Mouse (Mus musculus) midbrain, embryonic 16.5 days (tissue): ENCODE measurements around the gene Anks1. TPM values are rescaled to one million over a fixed set of nuclear protein-coding genes. Genes with fewer than 3 reads are reported as not detected.

Source experiments
- ATAC-seq: fragments of 200-750 bp; cut with Nextera tagmentation; 2 replicates; pipeline ENCODE4 v1.8.0; 2017; ENCODE audit warnings: moderate TSS enrichment
- H3K27ac ChIP-seq: fragments of 300-500 bp; sonication (generic); 2 replicates; pipeline ENCODE4 v1.5.1; 2014; ENCODE audit warnings: mild to moderate bottlenecking, low read length, mixed read lengths
- H3K27me3 ChIP-seq: fragments of 300-500 bp; sonication (generic); 2 replicates; pipeline ENCODE4 v1.6.1; 2014; ENCODE audit warnings: low read depth, low read length, mixed read lengths; ENCODE audit not compliant: control insufficient read depth, insufficient read depth
- H3K36me3 ChIP-seq: fragments of 300-500 bp; sonication (generic); 2 replicates; pipeline ENCODE4 v1.6.1; 2014; ENCODE audit warnings: mild to moderate bottlenecking, low read length, moderate library complexity, mixed read lengths; ENCODE audit not compliant: control insufficient read depth, insufficient read depth
- H3K4me1 ChIP-seq: fragments of 300-500 bp; sonication (generic); 2 replicates; pipeline ENCODE4 v1.6.1; 2014; ENCODE audit warnings: mild to moderate bottlenecking, low read length, mixed read lengths; ENCODE audit not compliant: control insufficient read depth, insufficient read depth
- H3K4me2 ChIP-seq: fragments of 300-500 bp; sonication (generic); 2 replicates; pipeline ENCODE4 v1.6.1; 2014; ENCODE audit warnings: mild to moderate bottlenecking, low read length, mixed read lengths
- H3K4me3 ChIP-seq: fragments of 300-500 bp; sonication (generic); 2 replicates; pipeline ENCODE4 v1.5.1; 2014; ENCODE audit warnings: low read depth, mild to moderate bottlenecking, low read length, moderate library complexity, mixed read lengths
- H3K9ac ChIP-seq: fragments of 300-500 bp; sonication (generic); 2 replicates; pipeline ENCODE4 v1.6.1; 2014; ENCODE audit warnings: low read depth, low read length, mixed read lengths
- H3K9me3 ChIP-seq: fragments of 300-500 bp; sonication (generic); replicated peaks from 2 replicates; pipeline ENCODE4 v1.6.1; 2014; ENCODE audit warnings: mild to moderate bottlenecking, low read length, mixed read lengths; ENCODE audit not compliant: control insufficient read depth, poor library complexity, severe bottlenecking
- WGBS: fragments of 180-500 bp; shearing (Covaris S2); extraction: QIAGEN DNeasy Blood & Tissue Kit; methylation state at CpG from one replicate; pipeline ENCODE4 v1.1.7; 2014; 5-methylcytosine and 5-hydroxymethylcytosine counted together
- polyA plus RNA-seq: library from polyadenylated mRNA; unstranded; fragments of >200 nt; fragmentation: Nextera tagmentation; extraction: Ambion mirVana; gene quantifications from 2 replicates; pipeline ENCODE4 v1.2.1, GENCODE M21; 2015

Gene Anks1
- polyA plus RNA-seq, 1 experiment from 2014 or later, result 56.2 TPM

DNA sequence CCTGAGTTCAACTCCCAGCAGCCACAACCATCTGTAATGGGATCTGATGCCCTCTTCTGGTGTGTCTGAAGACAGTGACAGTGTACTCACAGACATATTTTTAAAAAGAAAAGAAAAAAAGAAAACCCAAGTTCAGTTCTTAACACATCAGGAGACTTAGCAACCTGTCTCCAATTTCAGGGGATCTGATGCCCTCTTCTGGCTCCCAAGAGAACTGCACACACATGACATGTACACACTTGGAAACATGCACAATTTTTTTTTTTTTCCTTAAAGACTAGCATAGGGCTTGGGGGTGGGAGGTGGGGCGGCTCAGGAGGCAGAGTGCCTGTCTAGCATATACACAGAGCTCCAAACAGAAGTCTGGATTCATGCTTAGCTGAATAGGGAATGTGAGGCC is 191.6 kb downstream of the Anks1 start:
- H3K9ac ChIP-seq, result no peak overlapping the region
- H3K4me1 ChIP-seq, result peaks cover 15% of the 10 kb centered on the region
- no peak overlapping the region for H3K4me3 ChIP-seq
- H3K36me3 ChIP-seq, result no peaks in the 10 kb centered on the region
- H3K9me3 ChIP-seq, result no peaks in the 10 kb centered on the region
- no peak overlapping the region for H3K4me2 ChIP-seq
- no peaks in the 10 kb centered on the region for H3K27me3 ChIP-seq
- H3K27ac ChIP-seq, result peak overlapping the region; percentile 55
- WGBS, result 84% methylated on average over 1 of the region's 1 CpGs
- no peak for ATAC-seq

DNA sequence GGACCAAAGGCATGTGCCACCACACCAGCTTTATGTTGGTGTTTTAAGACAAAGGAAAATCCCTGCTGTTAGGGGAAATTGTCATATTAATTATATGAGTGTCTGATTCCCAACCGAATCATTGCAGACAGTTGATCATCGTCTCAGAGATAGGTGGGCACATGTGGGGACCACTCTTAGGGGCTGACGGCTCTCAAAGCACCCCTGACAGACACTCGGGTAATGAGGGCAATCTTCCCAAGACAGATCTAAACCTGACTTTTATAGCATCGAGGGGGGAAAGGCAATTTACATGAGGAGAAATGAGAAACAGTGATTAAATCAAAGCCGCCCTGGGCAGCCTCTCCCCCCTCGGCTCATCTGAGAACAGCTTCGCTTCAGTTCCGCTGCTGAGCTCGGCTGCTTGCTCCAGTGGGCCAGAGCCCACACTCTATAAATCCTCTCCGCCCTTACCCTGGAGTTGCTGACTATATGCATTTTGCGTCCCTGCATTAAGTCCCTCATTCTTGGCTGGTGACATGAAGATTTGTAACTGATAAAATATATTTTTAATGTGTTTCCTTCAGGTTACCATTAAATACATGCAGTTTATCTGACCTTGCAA is 192.3 kb downstream of the Anks1 start:
- peak; percentile 66; the same call in 1 of the 2 replicates for ATAC-seq
- Histone ChIP-seq H3K27ac (peak overlapping the region; percentile 55), H3K4me1 (peaks cover 15% of the 10 kb centered on the region)

DNA sequence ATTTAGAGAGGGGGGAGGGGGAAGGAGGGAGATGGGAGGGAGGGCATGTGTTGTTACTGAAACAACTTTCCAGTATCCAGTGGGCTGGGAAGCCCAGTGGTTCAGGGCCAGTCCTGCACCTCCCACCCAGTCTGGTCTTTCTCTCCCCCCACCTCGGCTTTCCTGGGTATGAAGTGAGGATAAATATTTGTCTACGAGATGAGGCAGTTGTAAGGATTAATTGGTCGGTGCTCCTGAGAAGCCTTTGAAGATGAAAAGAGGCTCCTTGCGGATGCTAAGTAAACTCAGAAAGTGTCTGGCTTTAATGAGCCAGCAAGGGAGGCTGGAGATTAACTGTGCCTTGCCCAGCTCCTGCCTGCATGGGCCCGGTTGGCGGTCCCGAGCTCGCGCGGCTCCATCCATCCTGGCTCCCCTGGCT is 192.8 kb downstream of the Anks1 start:
- H3K27ac ChIP-seq, result peak overlapping the region; percentile 55
- H3K4me2 ChIP-seq, result peak overlapping the region; percentile 4; the same call in 1 of the 2 replicates
- H3K9me3 ChIP-seq, result no peaks in the 10 kb centered on the region
- no peaks in the 10 kb centered on the region for H3K27me3 ChIP-seq
- WGBS, result 9% methylated on average over 10 of the region's 10 CpGs
- H3K36me3 ChIP-seq, result no peaks in the 10 kb centered on the region
- no peak overlapping the region for H3K4me3 ChIP-seq
- ATAC-seq, result peak; percentile 67; the same call in 1 of the 2 replicates
- H3K4me1 ChIP-seq, result peaks cover 15% of the 10 kb centered on the region
- no peak overlapping the region for H3K9ac ChIP-seq

More for the DNA sequence above, 192.3 kb downstream of the Anks1 start:
- H3K36me3 ChIP-seq, result no peaks in the 10 kb centered on the region
- 27% methylated on average over 12 of the region's 12 CpGs for WGBS
- H3K4me2 ChIP-seq, result no peak overlapping the region
- H3K4me3 ChIP-seq, result no peak overlapping the region
- no peaks in the 10 kb centered on the region for H3K27me3 ChIP-seq
- H3K9me3 ChIP-seq, result no peaks in the 10 kb centered on the region
- no peak overlapping the region for H3K9ac ChIP-seq

DNA sequence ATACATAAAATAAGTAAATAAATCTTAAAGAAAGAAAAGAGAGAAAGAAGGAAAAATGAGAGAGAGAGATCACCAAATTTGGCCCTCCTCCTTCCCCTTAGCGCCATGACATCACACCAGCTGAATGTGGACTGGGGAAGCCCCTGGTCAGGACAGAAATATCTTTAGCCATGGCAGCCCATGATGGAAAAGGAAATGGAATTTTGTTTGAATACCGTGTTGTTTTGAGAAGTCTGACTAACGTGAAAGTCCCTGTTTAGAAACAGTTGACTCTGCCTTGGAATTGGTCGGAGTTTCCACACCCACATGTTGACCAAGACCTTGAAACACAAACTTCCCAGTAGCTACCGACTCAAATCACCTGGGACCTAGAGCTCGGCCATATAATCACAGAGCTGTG is 195.3 kb downstream of the Anks1 start:
- H3K27ac ChIP-seq, result no peak overlapping the region
- H3K9ac ChIP-seq, result no peak overlapping the region
- H3K27me3 ChIP-seq, result no peaks in the 10 kb centered on the region
- no peak overlapping the region for H3K4me3 ChIP-seq
- H3K36me3 ChIP-seq, result no peaks in the 10 kb centered on the region
- H3K4me1 ChIP-seq, result peaks cover 16% of the 10 kb centered on the region
- ATAC-seq, result no peak
- 80% methylated on average over 6 of the region's 6 CpGs for WGBS
- no peaks in the 10 kb centered on the region for H3K9me3 ChIP-seq
- H3K4me2 ChIP-seq, result no peak overlapping the region

DNA sequence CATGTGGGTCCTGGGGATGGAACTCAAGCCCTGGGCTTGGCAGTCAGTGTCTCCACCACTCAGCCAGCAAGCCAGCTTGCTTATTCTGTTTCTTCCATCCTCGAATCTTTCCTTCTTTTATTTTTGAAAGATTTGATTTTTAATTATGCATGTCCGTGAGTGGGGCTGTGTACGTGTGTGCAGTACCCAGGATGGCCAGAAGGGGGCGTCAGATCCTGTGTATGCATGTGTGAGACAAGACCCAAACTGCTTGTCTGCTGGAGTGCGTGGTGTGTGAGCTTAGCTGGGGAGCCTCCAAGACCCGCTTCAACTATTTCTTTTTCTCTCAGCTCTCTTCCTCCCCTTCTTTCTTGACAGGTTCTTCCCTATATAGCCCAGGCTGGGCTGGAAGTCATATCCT is 197.2 kb downstream of the Anks1 start:
- Histone ChIP-seq H3K36me3 (no peaks in the 10 kb centered on the region), H3K9ac (no peak overlapping the region), H3K4me3 (no peak overlapping the region), H3K4me1 (peaks cover 15% of the 10 kb centered on the region), H3K4me2 (no peak overlapping the region), H3K27me3 (no peaks in the 10 kb centered on the region), H3K27ac (no peak overlapping the region), H3K9me3 (no peaks in the 10 kb centered on the region)
- 81% methylated on average over 6 of the region's 6 CpGs for WGBS
- no peak for ATAC-seq

DNA sequence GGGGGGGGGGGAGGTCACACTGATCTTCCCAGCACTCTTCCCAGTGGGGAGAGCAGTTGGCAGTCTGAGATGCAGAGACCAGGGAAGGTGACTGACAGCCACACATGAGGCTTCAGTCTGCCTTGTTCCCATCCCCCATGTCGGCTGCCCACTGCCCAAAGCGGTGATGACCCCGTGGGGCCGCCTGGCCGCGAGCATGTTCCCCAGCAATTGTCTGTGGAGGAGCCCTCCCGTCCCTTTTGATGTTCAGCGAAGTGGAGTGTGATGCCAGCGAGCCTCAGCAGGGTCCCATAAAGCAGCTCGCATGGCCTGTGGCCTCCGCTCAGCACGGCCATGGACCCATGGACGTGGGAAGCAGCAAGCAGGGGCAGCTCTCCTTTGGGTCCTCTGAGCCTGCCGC is 198.2 kb downstream of the Anks1 start:
- Histone ChIP-seq H3K27me3 (no peaks in the 10 kb centered on the region), H3K9ac (no peak overlapping the region), H3K4me3 (no peak overlapping the region), H3K36me3 (no peaks in the 10 kb centered on the region), H3K27ac (no peak overlapping the region), H3K4me1 (peaks cover 6% of the 10 kb centered on the region; the same call in 1 of the 2 replicates), H3K9me3 (no peaks in the 10 kb centered on the region), H3K4me2 (no peak overlapping the region)
- no peak for ATAC-seq
- WGBS, result 6% methylated on average over 14 of the region's 14 CpGs

DNA sequence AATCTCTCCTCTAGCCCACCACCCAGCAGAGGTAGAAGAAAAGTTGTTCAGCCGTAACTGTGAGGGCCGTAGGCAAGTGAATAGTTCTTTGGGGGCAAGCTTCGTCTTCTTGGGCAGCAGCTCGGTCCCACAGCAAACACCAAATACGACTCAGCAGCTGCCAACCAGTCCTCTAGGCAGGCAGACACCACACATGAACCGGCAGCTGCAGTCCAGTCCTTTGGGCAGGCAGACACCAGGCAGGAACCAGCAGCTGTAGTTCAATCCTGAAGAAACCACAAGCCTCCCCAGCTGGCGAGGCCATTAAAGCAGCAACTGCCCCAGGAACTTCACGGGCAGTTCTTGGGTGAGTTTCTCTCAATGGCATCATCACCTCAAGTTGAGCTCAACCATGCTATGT is 203.2 kb downstream of the Anks1 start:
- no peak for ATAC-seq
- WGBS, result 89% methylated on average over 8 of the region's 8 CpGs

More for the DNA sequence above, 203.2 kb downstream of the Anks1 start:
- no peak overlapping the region for H3K4me2 ChIP-seq
- H3K36me3 ChIP-seq, result no peaks in the 10 kb centered on the region
- no peak overlapping the region for H3K9ac ChIP-seq
- no peak overlapping the region for H3K27ac ChIP-seq
- no peaks in the 10 kb centered on the region for H3K9me3 ChIP-seq
- no peaks in the 10 kb centered on the region for H3K27me3 ChIP-seq
- H3K4me1 ChIP-seq, result 0 out of 2 replicates have a peak, but pooled peaks cover 2% of the 10 kb centered on the region
- no peak overlapping the region for H3K4me3 ChIP-seq

Other genes with a start within 250 kb of the Anks1 start
- 1.5 and 2.6 TPM in 2 replicates for gene Spdef, start 180.4 kb upstream of the Anks1 start, polyA plus RNA-seq
- 8.5 and 9.4 TPM in 2 replicates for gene D17Wsu92e, start 88.7 kb upstream of the Anks1 start, polyA plus RNA-seq
- 193 and 197 TPM in 2 replicates for gene Snrpc, start 71.2 kb upstream of the Anks1 start, polyA plus RNA-seq
- gene Uhrf1bp1, start 52.9 kb upstream of the Anks1 start, polyA plus RNA-seq, result 6.0 and 6.5 TPM in 2 replicates
- gene Taf11, start 538 bp downstream of the Anks1 start, polyA plus RNA-seq, result 57.8 and 71.9 TPM in 2 replicates
- 2.0 TPM in 2 replicates for gene Tcp11, start 171.3 kb downstream of the Anks1 start, polyA plus RNA-seq
- 5.4 and 5.8 TPM in 2 replicates for gene Scube3, start 232.8 kb downstream of the Anks1 start, polyA plus RNA-seq